Mouse (Mus musculus): ENCODE data around the gene Cnst. TPM values are rescaled to one million over a fixed set of nuclear protein-coding genes. Genes with fewer than 3 reads are reported as not detected.
A peak's percentile ranks its signal among the peaks of the same experiment; 100 is the strongest.
"Not testable (repeated sequence)": the region's sequence is repeated elsewhere in the genome, so short reads cannot be mapped to it uniquely, and the experiment has no call there.

The Cnst gene
- total RNA-seq, 4 experiments from 2014 or later, result 40.1 to 42.1 (median 41.1) TPM

DNA sequence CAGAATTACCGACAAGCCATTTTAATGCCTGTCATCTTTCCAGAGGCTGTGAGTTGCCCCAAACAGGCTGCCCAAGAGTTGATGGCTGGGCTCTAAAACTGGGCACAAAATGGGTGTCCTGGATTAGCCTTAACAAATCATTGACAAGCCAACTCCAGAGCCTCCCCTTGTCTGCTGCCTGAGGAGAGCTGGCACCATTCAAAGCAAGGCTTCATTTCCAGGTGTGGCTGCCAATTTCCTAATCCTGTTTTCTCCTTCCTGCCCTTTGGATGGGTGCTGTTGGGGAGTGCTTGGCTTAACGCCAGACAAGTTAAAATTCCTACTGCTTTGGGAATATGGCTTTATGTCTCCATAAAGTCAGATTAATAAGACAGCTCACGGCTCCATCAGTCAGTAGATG lies 98.0 kb downstream of the Cnst start:
- DNase-seq (ENCODE audit: low spot score in 2 of 2), result no peak

DNA sequence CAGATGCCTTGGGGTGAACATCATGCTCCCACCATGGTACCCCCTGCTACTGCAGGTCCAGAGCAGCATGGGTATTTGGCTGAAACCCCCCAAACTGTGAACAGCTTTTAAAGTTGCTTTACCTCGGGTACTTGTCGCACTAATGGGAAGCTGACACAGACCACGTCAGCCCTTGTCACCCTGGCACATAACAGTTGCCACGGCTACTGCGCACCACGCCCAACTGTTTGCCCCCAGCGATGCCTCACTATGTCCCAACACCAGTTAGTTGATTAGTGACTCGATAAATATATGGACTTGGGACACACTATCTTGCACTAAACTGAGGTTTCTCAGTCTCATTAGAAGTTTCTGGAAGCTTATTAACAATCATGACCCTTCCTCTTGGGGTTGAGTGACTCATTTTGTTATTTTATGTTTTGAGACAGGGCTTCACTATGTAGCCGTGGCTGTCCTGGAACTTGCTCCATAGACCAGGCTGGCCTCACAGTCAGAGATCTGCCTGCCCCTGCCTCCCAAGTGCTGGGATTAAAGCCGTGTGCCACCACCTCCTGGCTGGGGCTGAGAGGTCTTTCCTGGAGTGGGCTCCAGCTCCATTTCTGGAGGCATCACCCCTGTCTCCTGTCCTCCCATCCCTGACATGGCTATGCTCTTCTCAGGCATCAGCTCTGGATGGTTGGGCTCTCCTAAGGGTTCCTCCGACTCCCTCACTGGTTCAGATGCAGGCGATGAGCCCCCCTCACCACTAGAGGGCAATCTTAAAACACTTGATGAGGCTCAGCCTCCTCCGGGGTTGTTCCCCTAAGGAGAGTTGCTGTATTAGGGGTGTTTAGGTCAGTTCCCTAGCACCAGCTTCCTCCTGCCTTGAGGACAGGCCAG lies 99.2 kb downstream of the Cnst start:
- DNase-seq (ENCODE audit: low spot score in 2 of 2), result peak; percentile 69 to 70

DNA sequence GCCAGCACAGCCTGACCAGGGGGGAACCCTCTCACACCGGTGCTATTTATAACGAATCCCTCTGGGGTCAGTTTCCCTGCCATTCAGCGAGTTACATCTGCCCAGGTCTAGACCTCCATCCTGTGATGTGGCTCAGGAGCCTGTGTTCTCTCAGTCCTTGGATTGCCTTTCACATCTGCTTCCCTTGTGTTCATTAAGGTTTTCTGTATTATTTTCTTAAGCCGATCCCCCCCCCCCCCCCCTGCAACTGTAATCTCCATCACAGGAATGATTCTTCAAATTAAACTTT lies 99.8 kb downstream of the Cnst start:
- DNase-seq (ENCODE audit: low spot score in 2 of 2), result no peak

DNA sequence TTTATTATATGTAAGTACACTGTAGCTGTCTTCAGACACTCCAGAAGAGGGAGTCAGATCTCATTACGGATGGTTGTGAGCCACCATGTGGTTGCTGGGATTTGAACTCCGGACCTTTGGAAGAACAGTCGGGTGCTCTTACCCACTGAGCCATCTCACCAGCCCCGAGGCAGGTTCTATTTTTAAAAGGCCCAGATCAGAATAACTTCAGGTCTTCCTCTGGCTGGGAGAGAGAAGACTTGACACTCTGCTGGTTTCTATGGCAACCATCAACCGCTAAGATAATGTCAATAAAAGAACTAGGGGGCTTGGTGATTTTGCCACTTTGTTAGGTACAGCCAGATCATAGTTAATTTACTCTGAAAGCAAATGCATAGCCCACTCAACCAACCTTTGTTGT lies 102.5 kb downstream of the Cnst start:
- not testable (repeated sequence) for DNase-seq (ENCODE audit: low spot score in 2 of 2)

DNA sequence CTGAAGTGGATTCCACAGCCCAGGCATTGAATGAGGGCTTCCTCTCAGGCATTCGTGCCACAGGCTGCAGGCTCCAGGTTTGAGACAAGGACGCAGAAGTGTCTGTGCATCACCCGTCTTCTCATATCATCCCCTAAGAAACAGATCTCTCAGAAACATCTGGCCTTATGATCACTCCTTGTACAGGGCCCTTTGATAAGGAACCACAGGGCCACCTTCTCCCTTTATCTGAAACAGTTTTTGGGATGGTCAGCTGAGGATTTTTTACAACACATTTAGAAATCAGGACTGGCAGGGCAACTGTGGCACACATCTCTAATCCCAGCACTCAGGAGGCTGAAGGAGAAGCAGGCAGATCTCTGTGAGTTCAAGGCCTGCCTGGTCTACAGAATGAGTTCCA lies 103.2 kb downstream of the Cnst start:
- no peak for DNase-seq (ENCODE audit: low spot score in 2 of 2)

DNA sequence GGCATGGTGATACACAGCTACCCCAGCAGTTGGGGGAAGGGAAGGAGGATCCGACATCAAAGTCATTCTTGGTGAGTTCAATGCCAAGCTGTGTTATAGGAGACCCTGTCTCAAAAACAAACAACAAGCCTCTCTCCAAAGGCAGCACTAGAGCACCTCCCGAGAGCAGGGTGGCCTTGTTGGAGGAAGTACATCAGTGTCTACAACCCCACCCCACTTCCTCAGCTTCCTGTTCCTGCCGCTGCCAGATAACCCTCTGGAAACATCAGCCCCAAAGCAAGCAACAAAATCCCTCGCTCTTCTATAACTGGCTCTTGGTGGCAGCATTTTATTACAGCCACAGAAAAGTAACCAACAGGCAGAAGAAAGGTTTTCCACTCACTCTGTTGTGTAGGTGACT lies 104.1 kb downstream of the Cnst start:
- DNase-seq (ENCODE audit: low spot score in 2 of 2), result no peak

DNA sequence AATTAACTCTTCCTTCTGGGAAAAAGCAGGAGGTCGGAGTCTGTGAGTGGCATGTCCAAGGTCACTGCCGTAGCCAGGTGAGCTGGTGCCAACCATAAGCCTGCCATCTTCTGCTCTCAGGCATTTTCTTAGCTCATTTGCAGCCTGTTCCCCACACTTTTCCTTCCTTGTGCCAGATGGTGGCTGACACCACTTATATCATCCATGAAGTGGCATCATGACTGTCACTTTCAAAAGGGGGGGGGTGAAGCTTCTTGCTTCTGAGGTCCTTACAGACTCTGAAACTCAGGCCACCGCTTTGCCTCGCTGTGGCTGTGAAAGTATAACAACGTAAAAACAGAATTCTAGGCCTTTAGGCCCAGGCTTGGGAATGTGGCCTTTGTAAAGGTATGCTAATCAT lies 105.1 kb downstream of the Cnst start:
- DNase-seq (ENCODE audit: low spot score in 2 of 2), result no peak

DNA sequence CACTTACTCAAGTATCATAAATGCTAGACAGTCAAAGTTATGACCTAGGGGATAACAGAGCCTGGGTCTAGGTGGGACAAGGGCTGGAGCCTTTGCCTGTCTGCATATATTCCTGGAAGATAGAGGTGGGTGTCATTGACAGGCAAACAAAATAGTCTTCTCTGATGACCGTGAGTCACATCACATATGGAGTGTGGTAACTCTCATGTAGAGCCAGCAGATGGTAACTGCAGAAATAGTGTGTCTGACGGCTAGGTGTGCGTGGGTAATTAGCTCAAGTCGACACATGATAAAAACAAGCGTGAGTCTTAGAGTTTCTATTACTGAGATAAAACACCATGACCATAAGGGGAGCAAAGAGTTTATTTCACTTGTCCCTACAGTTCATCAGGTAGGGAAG lies 116.9 kb downstream of the Cnst start:
- DNase-seq (ENCODE audit: low spot score in 2 of 2), result peak in 1 of 2 experiments; percentile 61

DNA sequence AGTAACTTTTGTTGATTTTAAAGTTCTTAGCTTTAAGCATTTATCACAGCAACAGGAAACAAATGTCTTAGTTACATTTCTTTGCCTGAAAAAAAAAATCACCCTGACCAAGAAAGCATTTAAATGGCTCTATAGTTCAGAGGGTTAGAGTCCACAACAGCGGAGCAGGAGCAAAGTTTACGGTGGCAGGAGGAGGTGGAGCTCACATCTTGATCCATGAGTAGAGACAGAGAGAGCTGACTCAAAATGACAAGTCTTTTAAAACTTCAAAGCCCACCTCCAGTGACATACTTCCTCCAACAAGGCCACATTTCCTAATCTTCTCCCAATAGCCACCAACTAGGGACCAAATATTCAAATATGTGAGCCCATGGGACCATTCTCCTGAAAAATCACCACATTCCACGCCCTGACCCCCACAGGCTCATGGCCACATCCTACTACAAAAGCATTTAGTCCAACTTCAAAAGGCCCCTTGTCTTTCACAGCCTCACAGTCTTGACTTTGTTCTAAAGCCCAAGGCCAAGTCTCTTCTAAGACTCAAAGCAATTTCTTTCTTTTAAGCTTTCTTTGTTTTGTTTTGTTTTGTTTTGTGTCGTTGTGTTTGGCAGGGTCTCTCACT lies 118.2 kb downstream of the Cnst start:
- DNase-seq (ENCODE audit: low spot score in 2 of 2), result no peak

DNA sequence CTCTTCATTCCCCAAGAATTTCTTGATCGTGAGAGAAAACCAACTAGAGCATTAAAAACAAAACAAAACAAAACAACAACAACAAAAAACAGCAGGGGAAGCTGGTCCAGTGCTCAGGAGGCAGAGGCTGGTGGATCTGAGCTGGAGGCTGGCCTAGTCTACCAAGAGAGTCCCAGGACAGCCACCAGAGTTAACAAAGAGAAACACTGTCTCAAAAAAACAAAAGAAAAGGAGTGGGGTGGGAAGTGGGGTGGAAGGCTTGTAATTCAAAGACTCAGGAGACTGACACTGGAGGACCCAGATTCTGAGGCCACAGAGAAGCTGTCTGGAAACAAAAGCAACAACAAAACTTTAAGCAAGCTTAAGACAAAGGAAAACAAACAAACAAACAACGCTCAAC lies 120.8 kb downstream of the Cnst start:
- DNase-seq (ENCODE audit: low spot score in 2 of 2), result no peak

DNA sequence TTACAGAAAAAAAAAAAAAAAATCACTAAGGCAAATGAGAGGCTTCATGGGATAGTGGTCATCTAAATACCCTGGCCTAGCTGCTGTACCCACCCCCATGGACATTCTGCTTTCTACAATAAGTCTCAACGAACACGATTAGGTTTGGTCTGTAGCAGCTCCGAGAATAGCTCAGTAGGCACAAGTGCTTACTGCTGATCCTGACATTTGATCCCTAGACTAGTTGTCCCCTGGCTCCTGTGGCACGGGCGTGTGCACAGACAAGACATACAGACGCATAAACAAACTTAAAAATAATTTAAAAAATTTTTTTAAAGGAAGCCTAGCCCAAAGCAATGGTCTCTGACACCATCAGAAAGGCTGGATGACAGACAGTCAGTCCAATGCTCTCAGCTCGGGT lies 121.3 kb downstream of the Cnst start:
- no peak for DNase-seq (ENCODE audit: low spot score in 2 of 2)

DNA sequence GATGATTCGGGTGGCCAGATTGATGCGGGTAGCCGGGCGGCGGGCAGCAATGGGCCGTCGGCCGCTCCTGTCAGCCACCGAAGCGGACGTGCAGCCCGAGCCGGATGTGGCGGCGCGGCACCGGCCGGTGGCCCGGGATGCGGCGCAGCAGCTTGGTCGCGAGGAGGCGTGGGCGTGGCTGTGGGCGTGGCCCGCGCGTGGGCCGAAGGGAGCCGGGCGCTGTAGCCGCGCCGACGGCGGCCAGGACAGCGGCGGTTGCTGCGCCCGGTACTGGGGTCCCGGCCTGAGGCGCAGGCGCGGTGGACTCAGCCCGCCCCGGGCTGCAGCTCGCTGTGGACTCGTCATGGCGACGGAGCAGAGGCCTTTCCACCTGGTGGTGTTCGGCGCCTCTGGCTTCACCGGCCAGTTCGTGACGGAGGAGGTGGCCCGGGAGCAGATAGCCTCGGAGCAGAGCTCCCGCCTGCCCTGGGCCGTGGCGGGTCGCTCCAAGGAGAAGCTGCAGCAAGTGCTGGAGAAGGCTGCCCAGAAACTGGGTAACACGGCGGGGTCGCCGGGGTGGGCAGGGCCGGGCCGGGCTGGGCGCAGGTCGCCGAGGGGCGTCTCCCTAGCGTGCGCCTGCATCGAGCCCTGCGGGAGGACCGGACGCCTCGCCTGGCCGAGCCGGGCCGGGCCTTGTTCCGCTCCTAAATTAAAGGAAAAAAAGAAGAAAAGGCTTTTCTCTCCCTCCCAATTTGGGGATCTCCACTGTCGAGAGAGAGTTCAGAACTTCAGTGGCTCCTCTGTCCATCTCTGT lies 122.0 kb downstream of the Cnst start, which contains the start of gene Sccpdh:
Sccpdh (plus strand) TSS at position 198 of the 793 bp plus-strand sequence.
- DNase-seq (ENCODE audit: low spot score in 2 of 2), result peak; percentile 62 to 77

DNA sequence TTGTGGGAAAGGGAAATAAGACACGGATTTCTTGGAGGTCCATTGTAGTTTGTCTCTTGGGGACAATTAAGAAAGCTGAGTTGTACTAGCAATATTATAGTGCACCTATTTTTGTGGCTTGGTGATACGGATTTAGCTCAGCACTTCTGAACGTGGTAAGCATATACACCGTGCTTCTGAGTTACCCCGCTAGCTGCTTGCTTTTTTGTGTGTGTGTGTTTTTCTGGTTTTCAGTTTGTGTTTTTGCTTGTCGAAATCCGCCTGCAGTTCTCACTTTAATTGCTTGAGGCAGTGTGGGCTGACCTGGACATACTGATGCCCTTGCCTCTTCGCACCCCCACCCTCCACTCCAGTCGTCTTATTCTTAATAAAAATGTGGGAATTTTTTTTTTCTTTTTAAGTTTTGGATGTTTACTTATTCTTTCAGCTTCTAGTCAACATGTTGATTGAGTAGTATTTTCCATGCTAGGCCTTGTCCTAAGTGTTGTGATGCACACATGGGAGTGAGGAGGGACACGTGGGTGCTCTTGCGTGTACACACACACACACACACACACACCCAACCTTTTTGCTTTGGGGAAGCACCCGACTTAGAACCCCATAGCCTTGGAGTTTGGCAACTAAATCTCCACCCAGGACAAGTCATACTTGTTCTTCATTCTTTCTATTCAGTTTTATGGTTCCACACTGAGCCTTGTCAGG lies 122.8 kb downstream of the Cnst start:
- no peak for DNase-seq (ENCODE audit: low spot score in 2 of 2)

DNA sequence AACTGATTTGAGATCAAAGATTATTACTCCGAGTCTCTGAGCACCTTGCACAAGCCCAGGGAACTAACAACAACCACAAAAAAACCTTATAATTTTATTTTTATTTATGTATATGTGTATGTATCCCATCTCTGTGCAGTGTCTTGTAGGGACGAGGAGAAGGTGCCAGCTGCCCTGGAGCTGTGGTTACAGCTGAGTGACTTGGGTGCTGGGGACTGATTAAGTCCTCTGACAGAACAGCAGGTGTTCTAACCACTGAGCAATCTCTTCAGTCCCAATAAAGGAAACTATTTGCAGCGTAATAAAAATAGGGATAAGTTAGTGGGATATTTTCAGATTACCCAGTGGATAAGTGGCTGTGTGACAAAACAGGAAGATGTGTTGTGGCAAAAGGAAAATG lies 128.2 kb downstream of the Cnst start:
- DNase-seq (ENCODE audit: low spot score in 2 of 2), result no peak

DNA sequence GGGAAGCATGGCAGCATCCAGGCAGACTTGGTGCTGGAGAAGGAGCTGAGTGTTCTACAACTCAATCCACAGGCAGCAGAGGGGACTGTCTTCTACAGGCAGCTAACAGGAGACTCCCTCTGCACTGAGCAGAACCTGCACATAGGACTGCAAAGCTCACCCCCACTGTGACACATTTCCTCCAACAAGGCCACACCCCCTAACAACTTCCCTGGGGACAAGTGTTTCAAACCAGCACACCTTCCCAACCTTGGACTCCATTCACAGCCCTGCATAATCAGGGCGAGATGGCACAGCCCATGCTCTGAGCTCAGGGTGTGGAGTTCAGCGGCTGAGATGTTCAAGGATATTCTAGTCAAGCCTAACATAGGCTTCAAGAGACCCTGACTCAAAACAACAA lies 130.9 kb downstream of the Cnst start:
- DNase-seq (ENCODE audit: low spot score in 2 of 2), result no peak

Other genes starting within 250 kb of the Cnst start
- gene Smyd3, start 28.3 kb upstream of the Cnst start, total RNA-seq (2022), result 10 to 100 TPM; 31.8 to 34.0 (median 33.4) TPM
- gene Tfb2m, start 103 bp upstream of the Cnst start, total RNA-seq (2022), result 10 to 100 TPM; 21.7 to 27.3 (median 26.0) TPM
- gene Sccpdh, start 121.8 kb downstream of the Cnst start, total RNA-seq (2022), result 10 to 100 TPM; 65.4 to 75.6 (median 71.6) TPM
- under 1 TPM in 2 of 4 experiments, not detected in 2; 0.22 to 0.27 TPM for gene Kif28, start 198.9 kb downstream of the Cnst start, total RNA-seq (2022)